Mouse (Mus musculus) embryonic fibroblast, embryonic 13.5 days (primary cell): ENCODE data around the gene Smad1. TPM values are rescaled to one million over a fixed set of nuclear protein-coding genes. Genes with fewer than 3 reads are reported as not detected.
A peak's percentile ranks its signal among the peaks of the same experiment; 100 is the strongest.

Experiments
- H3K27ac ChIP-seq: 2 replicates; pipeline ENCODE4 v1.5.1; 2012; ENCODE audit warnings: low read length, control low read depth, inconsistent platforms; ENCODE audit not compliant: insufficient read depth
- H3K4me1 ChIP-seq: 2 replicates; pipeline ENCODE4 v1.6.1; 2011; ENCODE audit warnings: low read length; ENCODE audit not compliant: control insufficient read depth, insufficient read depth
- H3K4me3 ChIP-seq: 2 replicates; pipeline ENCODE4 v1.5.1; 2011; ENCODE audit warnings: mild to moderate bottlenecking, control low read depth, low read length; ENCODE audit not compliant: insufficient read depth
- CTCF ChIP-seq: IDR thresholded peaks from 2 replicates; pipeline ENCODE4 v1.5.1; 2011; ENCODE audit warnings: mild to moderate bottlenecking, control low read depth, low read length, moderate library complexity, borderline replicate concordance; ENCODE audit not compliant: insufficient read depth
- POLR2A ChIP-seq: IDR thresholded peaks from 2 replicates; pipeline ENCODE4 v1.6.1; 2011; ENCODE audit warnings: low read depth, mild to moderate bottlenecking, control low read depth, low read length, moderate library complexity
- polyA plus RNA-seq: library from polyadenylated mRNA; stranded (reverse); fragments of >200 nt; gene quantifications from 2 replicates; pipeline ENCODE4 v1.2.4, GENCODE M21; 2011; ENCODE audit warnings: low read depth; ENCODE audit not compliant: missing spikeins, insufficient read length

Gene Smad1
- polyA plus RNA-seq, 1 experiment, result 27.3 TPM

GRCm38 (mm10) chr8:79339555-79339954 is 59.8 kb downstream of the Smad1 start:
- no peak overlapping the region for H3K27ac ChIP-seq
- H3K4me3 ChIP-seq, result no peak overlapping the region
- no peaks in the 10 kb centered on the region for H3K4me1 ChIP-seq
- TF ChIP-seq POLR2A (no peak), CTCF (peak; percentile 36; the same call in 1 of the 2 replicates)

DNA sequence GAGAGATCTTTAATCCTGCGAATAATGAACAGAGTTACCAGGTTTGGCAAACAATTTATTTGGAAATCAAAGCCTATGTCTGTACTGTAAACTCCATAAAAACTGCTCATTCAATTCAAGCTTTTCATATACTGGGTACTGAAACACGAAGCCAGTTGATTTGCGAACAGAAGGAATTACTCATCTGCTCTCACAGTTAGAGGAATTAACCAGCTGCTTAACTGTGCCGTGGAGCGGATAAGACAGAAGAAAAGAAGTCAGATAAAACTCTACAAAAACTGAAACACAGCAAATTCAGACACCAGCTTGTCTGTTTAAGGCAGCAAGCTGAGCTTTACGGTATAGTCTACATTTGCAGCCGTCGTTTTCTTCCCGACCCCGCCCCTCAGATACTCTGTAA is 60.7 kb downstream of the Smad1 start:
- TF ChIP-seq POLR2A (no peak), CTCF (no peak)
- no peaks in the 10 kb centered on the region for H3K4me1 ChIP-seq
- H3K27ac ChIP-seq, result no peak overlapping the region
- H3K4me3 ChIP-seq, result no peak overlapping the region

DNA sequence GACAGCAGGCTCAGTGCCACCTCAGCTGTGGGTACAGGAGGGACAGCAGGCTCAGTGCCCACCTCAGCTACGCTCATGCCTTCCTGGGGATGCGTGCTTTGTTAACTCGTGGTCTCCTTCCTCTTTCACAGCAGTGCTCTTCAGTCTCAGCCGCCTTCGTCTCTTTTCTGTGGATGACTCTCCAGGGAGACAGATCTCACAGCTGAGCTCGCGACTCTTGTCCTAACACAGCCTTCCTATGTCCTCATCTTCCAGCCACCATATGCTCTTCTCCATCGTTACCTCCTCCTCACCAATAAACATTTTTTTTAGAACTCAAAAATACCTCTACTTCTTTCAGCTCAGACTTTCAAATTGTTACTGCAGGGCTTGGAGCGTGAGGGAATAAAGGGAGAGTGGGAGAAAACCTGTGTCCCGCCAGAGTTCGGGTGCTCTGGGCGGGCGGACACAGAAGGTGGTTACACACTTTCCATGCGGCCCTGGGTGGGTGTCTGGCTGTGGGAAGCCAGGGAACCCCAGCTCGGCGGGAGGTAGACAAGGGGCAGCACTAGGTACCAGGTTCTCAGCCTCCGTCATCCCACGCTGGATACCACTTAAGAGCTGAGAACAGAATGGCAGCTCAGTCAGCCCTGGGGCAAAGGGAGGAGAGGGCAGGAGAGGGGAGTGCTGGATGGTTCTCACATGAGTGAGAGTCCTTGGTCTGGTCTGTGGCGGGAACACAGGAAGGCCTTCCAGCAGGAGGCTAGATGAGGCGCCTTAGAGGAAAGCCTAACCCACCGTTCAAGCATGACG is 67.0 kb downstream of the Smad1 start:
- no peaks in the 10 kb centered on the region; the same call in 1 of the 2 replicates for H3K4me1 ChIP-seq
- H3K4me3 ChIP-seq, result no peak overlapping the region
- no peak overlapping the region for H3K27ac ChIP-seq
- TF ChIP-seq CTCF, result no peak
- no peak for TF ChIP-seq POLR2A

DNA sequence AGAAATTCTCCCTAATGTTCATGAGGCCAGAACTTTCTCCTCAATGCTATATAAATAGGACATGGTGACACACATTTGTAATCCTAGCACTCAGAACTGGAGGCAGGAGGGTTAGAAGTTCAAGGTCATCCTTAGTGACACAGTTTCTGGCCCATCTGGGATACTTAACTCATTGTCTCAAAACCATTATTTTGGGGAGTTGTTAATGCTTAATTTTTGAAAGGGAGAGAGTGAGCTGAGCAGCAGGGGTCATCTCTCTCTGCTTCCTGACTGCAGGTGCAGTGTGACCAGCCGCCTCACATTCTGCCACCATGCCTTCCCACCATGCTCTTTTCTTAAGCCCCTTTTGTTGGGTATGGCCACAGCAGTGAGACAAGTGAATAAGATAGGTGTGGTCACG is 67.7 kb downstream of the Smad1 start:
- Histone ChIP-seq H3K27ac (no peak overlapping the region), H3K4me1 (no peaks in the 10 kb centered on the region; the same call in 1 of the 2 replicates), H3K4me3 (no peak overlapping the region)
- TF ChIP-seq CTCF (no peak), POLR2A (no peak)

GRCm38 (mm10) chr8:79331017-79331416 is 68.3 kb downstream of the Smad1 start:
- TF ChIP-seq CTCF, result no peak
- no peak for TF ChIP-seq POLR2A
- H3K4me1 ChIP-seq, result no peaks in the 10 kb centered on the region; the same call in 1 of the 2 replicates
- H3K27ac ChIP-seq, result no peak overlapping the region
- no peak overlapping the region for H3K4me3 ChIP-seq

GRCm38 (mm10) chr8:79329735-79330134 is 69.6 kb downstream of the Smad1 start:
- Histone ChIP-seq H3K4me1 (no peaks in the 10 kb centered on the region; the same call in 1 of the 2 replicates), H3K27ac (no peak overlapping the region), H3K4me3 (no peak overlapping the region)
- TF ChIP-seq POLR2A, result no peak
- no peak for TF ChIP-seq CTCF

- H3K4me3 ChIP-seq, result no peak overlapping the region
- H3K4me1 ChIP-seq, result no peaks in the 10 kb centered on the region; the same call in 1 of the 2 replicates
- TF ChIP-seq POLR2A (no peak), CTCF (no peak)
- no peak overlapping the region for H3K27ac ChIP-seq
Observed at GRCm38 (mm10) chr8:79329182-79329581, 70.1 kb downstream of the Smad1 start.

DNA sequence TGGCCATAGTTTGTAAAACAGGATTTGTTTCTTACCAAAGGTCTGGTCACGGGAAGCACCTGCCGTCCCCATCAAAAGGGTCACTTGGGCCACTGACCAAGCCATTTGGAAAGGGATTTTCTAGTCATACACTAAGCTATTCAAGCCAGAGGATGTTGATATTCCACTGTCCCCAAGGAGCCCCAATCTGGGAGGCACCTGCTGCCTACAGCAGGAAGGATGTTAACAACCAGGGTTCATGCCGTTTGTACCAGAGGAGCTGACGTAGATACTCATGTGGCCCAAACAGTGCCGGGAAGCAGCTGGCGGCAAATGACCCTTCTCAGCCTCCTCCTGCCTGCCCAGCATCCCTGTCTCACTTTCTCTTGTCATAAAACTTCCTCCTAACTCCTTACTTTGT is 73.8 kb downstream of the Smad1 start:
- Histone ChIP-seq H3K27ac (no peak overlapping the region), H3K4me3 (no peak overlapping the region), H3K4me1 (no peaks in the 10 kb centered on the region; the same call in 1 of the 2 replicates)
- TF ChIP-seq POLR2A (no peak), CTCF (no peak)

DNA sequence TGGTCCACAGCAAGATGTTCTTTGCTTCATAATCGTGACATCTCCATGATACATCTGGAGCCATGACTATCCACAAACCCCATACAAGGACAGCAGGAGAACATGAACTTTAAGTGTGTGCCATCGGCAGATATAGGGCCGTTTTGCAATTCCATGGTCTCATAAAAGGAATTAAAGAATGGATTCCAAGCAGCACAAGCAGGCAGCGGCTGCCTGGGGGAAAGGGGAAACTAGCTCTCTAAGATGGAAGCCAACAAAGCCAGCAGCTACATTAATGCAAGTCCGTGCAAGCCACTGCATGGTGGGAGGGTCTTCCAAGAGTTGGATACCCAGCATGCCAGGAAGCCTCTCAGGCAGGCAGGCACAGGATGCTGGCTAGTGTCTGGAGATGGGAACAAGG is 74.4 kb downstream of the Smad1 start:
- TF ChIP-seq CTCF (no peak), POLR2A (no peak)
- H3K4me3 ChIP-seq, result no peak overlapping the region
- no peak overlapping the region for H3K27ac ChIP-seq
- no peaks in the 10 kb centered on the region; the same call in 1 of the 2 replicates for H3K4me1 ChIP-seq

DNA sequence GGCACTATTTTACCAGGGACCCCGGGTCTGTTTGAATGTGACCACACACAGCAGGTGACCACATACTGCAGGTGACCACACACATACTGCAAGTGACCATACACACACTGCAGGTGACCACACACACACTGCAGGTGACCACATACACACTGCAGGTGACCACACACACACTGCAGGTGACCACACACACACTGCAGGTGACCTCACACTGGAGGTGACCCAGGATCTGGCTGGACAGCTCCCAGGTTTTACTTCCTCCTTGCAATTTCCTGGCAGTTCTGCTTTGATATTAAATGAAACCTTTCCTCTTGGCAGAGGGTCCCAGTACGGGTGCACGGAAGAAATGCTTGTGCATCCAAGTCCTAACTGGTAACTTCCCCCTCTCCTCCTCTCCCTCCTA is 75.3 kb downstream of the Smad1 start:
- TF ChIP-seq POLR2A, result no peak
- TF ChIP-seq CTCF, result no peak
- H3K27ac ChIP-seq, result no peak overlapping the region
- no peaks in the 10 kb centered on the region; the same call in 1 of the 2 replicates for H3K4me1 ChIP-seq
- no peak overlapping the region for H3K4me3 ChIP-seq
